Mouse (Mus musculus) testis, adult 2 months (tissue): ENCODE measurements at regions not wholly inside any gene's neighbourhood (a gene's known extent, or its start where the extent isn't known, plus 50 kb on each side); places are given as distances from the start of the nearest gene placed in this dataset.

Experiments used
- H3K27ac ChIP-seq: fragments of 200-500 bp; 2 replicates; pipeline ENCODE4 v1.5.1; 2012; ENCODE audit warnings: low read depth, low read length; ENCODE audit not compliant: control insufficient read depth, insufficient read depth
- H3K27me3 ChIP-seq: fragments of 200-500 bp; 2 replicates; pipeline ENCODE4 v1.6.1; 2012; ENCODE audit warnings: mild to moderate bottlenecking, low read length, moderate library complexity; ENCODE audit not compliant: control insufficient read depth, insufficient read depth
- H3K36me3 ChIP-seq: fragments of 200-500 bp; 2 replicates; pipeline ENCODE4 v1.6.1; 2012; ENCODE audit warnings: mild to moderate bottlenecking, low read length; ENCODE audit not compliant: control insufficient read depth, insufficient read depth
- H3K4me1 ChIP-seq: fragments of 200-500 bp; 2 replicates; pipeline ENCODE4 v1.6.1; 2012; ENCODE audit warnings: low read length; ENCODE audit not compliant: control insufficient read depth, insufficient read depth
- H3K4me3 ChIP-seq: fragments of 200-500 bp; 2 replicates; pipeline ENCODE4 v1.5.1; 2012; ENCODE audit warnings: low read depth, mild to moderate bottlenecking, low read length, moderate library complexity, mixed read lengths; ENCODE audit not compliant: control insufficient read depth
- CTCF ChIP-seq: fragments of 200-500 bp; IDR thresholded peaks from 2 replicates; pipeline ENCODE4 v1.5.1; 2012; ENCODE audit warnings: low read depth, mild to moderate bottlenecking, inconsistent platforms, low read length, moderate library complexity; ENCODE audit not compliant: control insufficient read depth, insufficient read depth, insufficient replicate concordance
- POLR2A ChIP-seq: fragments of 200-500 bp; IDR thresholded peaks from 2 replicates; pipeline ENCODE4 v1.6.1; 2012; ENCODE audit warnings: low read depth, mild to moderate bottlenecking, inconsistent platforms, low read length, moderate library complexity; ENCODE audit not compliant: control insufficient read depth

GRCm38 (mm10) chr2:171867550-171867949, 175.7 kb downstream of the Cbln4 start:
- no peak overlapping the region for H3K4me3 ChIP-seq
- no peak overlapping the region for H3K27ac ChIP-seq
- H3K27me3 ChIP-seq = no peaks in the 10 kb centered on the region
- H3K36me3 ChIP-seq = no peaks in the 10 kb centered on the region
- TF ChIP-seq POLR2A = no peak
- no peak for TF ChIP-seq CTCF
- H3K4me1 ChIP-seq = peaks cover 3% of the 10 kb centered on the region; the same call in 1 of the 2 replicates

GRCm38 (mm10) chr2:171864376-171864965, 178.8 kb downstream of the Cbln4 start:
- Histone ChIP-seq H3K36me3 (no peaks in the 10 kb centered on the region), H3K4me1 (no peaks in the 10 kb centered on the region), H3K4me3 (no peak overlapping the region), H3K27me3 (no peaks in the 10 kb centered on the region), H3K27ac (no peak overlapping the region)
- TF ChIP-seq CTCF (no peak), POLR2A (no peak)

GRCm38 (mm10) chr2:171862626-171863025, 180.6 kb downstream of the Cbln4 start:
- H3K4me3 ChIP-seq = no peak overlapping the region
- H3K36me3 ChIP-seq = no peaks in the 10 kb centered on the region
- TF ChIP-seq POLR2A (no peak), CTCF (no peak)
- no peak overlapping the region for H3K27ac ChIP-seq
- H3K4me1 ChIP-seq = no peaks in the 10 kb centered on the region
- no peaks in the 10 kb centered on the region for H3K27me3 ChIP-seq

GRCm38 (mm10) chr2:171858894-171859293, 184.4 kb downstream of the Cbln4 start:
- H3K4me3 ChIP-seq = no peak overlapping the region
- no peak overlapping the region for H3K27ac ChIP-seq
- TF ChIP-seq CTCF (no peak), POLR2A (no peak)
- no peaks in the 10 kb centered on the region for H3K4me1 ChIP-seq
- no peaks in the 10 kb centered on the region for H3K27me3 ChIP-seq
- H3K36me3 ChIP-seq = no peaks in the 10 kb centered on the region

- TF ChIP-seq CTCF (no peak), POLR2A (no peak)
- H3K4me3 ChIP-seq = no peak overlapping the region
- no peaks in the 10 kb centered on the region for H3K27me3 ChIP-seq
- no peak overlapping the region for H3K27ac ChIP-seq
- H3K36me3 ChIP-seq = no peaks in the 10 kb centered on the region
- no peaks in the 10 kb centered on the region for H3K4me1 ChIP-seq
Measured at GRCm38 (mm10) chr2:171856491-171856890, 186.8 kb downstream of the Cbln4 start.

- Histone ChIP-seq H3K27ac (no peak overlapping the region), H3K4me3 (no peak overlapping the region), H3K27me3 (no peaks in the 10 kb centered on the region), H3K36me3 (no peaks in the 10 kb centered on the region), H3K4me1 (no peaks in the 10 kb centered on the region)
- TF ChIP-seq POLR2A (no peak), CTCF (no peak)
Measured at GRCm38 (mm10) chr2:171846826-171847492, 196.3 kb downstream of the Cbln4 start.

- Histone ChIP-seq H3K36me3 (no peaks in the 10 kb centered on the region), H3K4me3 (no peak overlapping the region)
Measured at GRCm38 (mm10) chr2:171840058-171840713, 203.1 kb downstream of the Cbln4 start.

More at GRCm38 (mm10) chr2:171840058-171840713, 203.1 kb downstream of the Cbln4 start:
- Histone ChIP-seq H3K4me1 (no peaks in the 10 kb centered on the region), H3K27me3 (no peaks in the 10 kb centered on the region), H3K27ac (no peak overlapping the region)
- TF ChIP-seq CTCF = no peak
- no peak for TF ChIP-seq POLR2A
